ENCODE assay signal across 12 mouse cellular contexts in genomic region chr19:55991791-55992726, GRCm38 (mm10).
DNase-seq lines count a peak whose midpoint lies in the region; ATAC-seq lines count a peak whose summit lies in the region.
"Had no signal": no experiment of that assay in that cellular context is flagged by ENCODE, and none has a peak within 500 bp of the region (broad histone marks: within the 10 kb centered on the region; RNA-seq: fewer than 3 reads in every experiment).

No protein-coding gene starts in this region.

- no peak for DNase-seq in limb, embryonic 10.5 days (ENCODE audit: low spot score)
- DNase-seq in ZHBTc4 (ENCODE audit: low read depth, low spot score) = peak; percentile 18
- DNase-seq in forebrain, embryonic 14.5 days (ENCODE audit: low spot score) = peak; percentile 49
- DNase-seq in right cerebral cortex, postnatal 10 days (ENCODE audit: low spot score in 2 of 2) = peak; percentile 61 to 76
- no peak for DNase-seq in urinary bladder, adult 18-20 months (ENCODE audit: low spot score in 2 of 2)
- no peak for DNase-seq in gastrocnemius, adult 18-20 months (ENCODE audit: low spot score)
- DNase-seq: cerebellum, postnatal 25 days; kidney, postnatal 10 days had no signal

- WGBS in limb, embryonic 13.5 days = 67% methylated on average over 21 of the region's 21 CpGs
- whole genome bisulfite sequencing in limb, embryonic 10.5 days = 75% methylated on average over 21 of the region's 21 CpGs
- 60% methylated on average over 21 of the region's 21 CpGs for WGBS in forebrain, embryonic 14.5 days

- no peak overlapping the region for H3K9ac ChIP-seq in limb, embryonic 13.5 days
- no peak overlapping the region for H3K9ac ChIP-seq in forebrain, embryonic 14.5 days (ENCODE audit: low read length)
- H3K9ac ChIP-seq: limb, embryonic 12.5 days had no signal

- no peaks in the 10 kb centered on the region for H3K9me3 ChIP-seq in limb, embryonic 13.5 days
- H3K9me3 ChIP-seq in limb, embryonic 10.5 days (replicated peaks) = no peaks in the 10 kb centered on the region
- no peaks in the 10 kb centered on the region for H3K9me3 ChIP-seq in forebrain, embryonic 14.5 days (replicated peaks; ENCODE audit: control insufficient read depth, low read length)
- H3K9me3 ChIP-seq: limb, embryonic 12.5 days had no signal

- no peak overlapping the region for H3K4me3 ChIP-seq in limb, embryonic 13.5 days
- H3K4me3 ChIP-seq in limb, embryonic 10.5 days = no peak overlapping the region
- no peak overlapping the region for H3K4me3 ChIP-seq in forebrain, embryonic 14.5 days (ENCODE audit: low read depth, low read length)
- H3K4me3 ChIP-seq: limb, embryonic 12.5 days had no signal

- no peak for ATAC-seq in limb, embryonic 13.5 days (ENCODE audit: low FRiP score, low read depth)
- peak; percentile 37; the same call in 1 of the 2 replicates for ATAC-seq in forebrain, embryonic 14.5 days

- peaks cover 14% of the 10 kb centered on the region for H3K4me1 ChIP-seq in limb, embryonic 13.5 days
- H3K4me1 ChIP-seq in limb, embryonic 10.5 days = peaks cover 5% of the 10 kb centered on the region; the same call in 1 of the 2 replicates
- H3K4me1 ChIP-seq in forebrain, embryonic 14.5 days (ENCODE audit: control insufficient read depth, insufficient read depth, low read length) = peaks cover 11% of the 10 kb centered on the region

- peak overlapping the region; percentile 6; the same call in 1 of the 2 replicates for H3K27ac ChIP-seq in limb, embryonic 13.5 days
- H3K27ac ChIP-seq in limb, embryonic 10.5 days = no peak overlapping the region
- H3K27ac ChIP-seq in forebrain, embryonic 14.5 days (ENCODE audit: low read depth, low read length) = no peak overlapping the region
- H3K27ac ChIP-seq: limb, embryonic 12.5 days; macrophage had no signal

- no peak overlapping the region for H3K4me2 ChIP-seq in limb, embryonic 13.5 days (replicated peaks)
- H3K4me2 ChIP-seq in forebrain, embryonic 14.5 days (ENCODE audit: low read length) = no peak overlapping the region
- H3K4me2 ChIP-seq: limb, embryonic 12.5 days had no signal

- 0 out of 2 replicates have a peak, but pooled peaks cover 5% of the 10 kb centered on the region for H3K27me3 ChIP-seq in limb, embryonic 13.5 days
- H3K27me3 ChIP-seq in limb, embryonic 10.5 days (ENCODE audit: low read depth, poor library complexity, severe bottlenecking) = 0 out of 2 replicates have a peak, but pooled peaks cover 6% of the 10 kb centered on the region
- H3K27me3 ChIP-seq in forebrain, embryonic 14.5 days (replicated peaks; ENCODE audit: control insufficient read depth, insufficient read depth, low read length) = no peaks in the 10 kb centered on the region; the same call in 1 of the 2 replicates

- no peaks in the 10 kb centered on the region for H3K36me3 ChIP-seq in limb, embryonic 13.5 days
- H3K36me3 ChIP-seq in limb, embryonic 10.5 days = no peaks in the 10 kb centered on the region
- no peaks in the 10 kb centered on the region for H3K36me3 ChIP-seq in forebrain, embryonic 14.5 days (ENCODE audit: control insufficient read depth, insufficient read depth, low read length)
- H3K36me3 ChIP-seq: G1E; limb, embryonic 12.5 days had no signal

Comparison
In these comparisons a context has a peak if more than half of its experiments do, and no peak if none do; other contexts are left out.
1. DNase-seq: peak in ZHBTc4 (single experiment), forebrain, embryonic 14.5 days (single experiment) and right cerebral cortex, postnatal 10 days (2 of 2); none in limb, embryonic 10.5 days (single experiment), urinary bladder, adult 18-20 months (0 of 2) and gastrocnemius, adult 18-20 months (single experiment).